Mouse (Mus musculus) left cerebral cortex, adult 9 months (tissue): ENCODE results near the gene Dcpp3.
"Not testable (repeated sequence)": the region's sequence is repeated elsewhere in the genome, so short reads cannot be mapped to it uniquely, and the experiment has no call there.

Experiments
- DNase-seq, 2 experiments: peaks; one replicate each; pipeline ENCODE4 v3.0.0; 2022; ENCODE audit warnings: low spot score in 2 of 2

Gene Dcpp3

GRCm38 (mm10) chr17:23917158-23917557 lies at the start of gene Dcpp3:
Dcpp3 (plus strand) TSS chr17:23917458.
- DNase-seq, result not testable (repeated sequence)

- no peak for DNase-seq
These were observed 49.5 kb upstream of the Dcpp3 start, which contains the start of gene Prss21 for GRCm38 (mm10) chr17:23867756-23868155. Prss21 (plus strand) TSS chr17:23868056.

- DNase-seq, result no peak
These were observed 48.7 kb upstream of the Dcpp3 start for GRCm38 (mm10) chr17:23868513-23868912.

- peak in 1 of 2 experiments; percentile 46 for DNase-seq
These were observed 43.1 kb upstream of the Dcpp3 start for GRCm38 (mm10) chr17:23873884-23874856.

GRCm38 (mm10) chr17:23876741-23877140 lies 40.5 kb upstream of the Dcpp3 start:
- peak; percentile 25 to 46 for DNase-seq

- peak in 1 of 2 experiments; percentile 7 for DNase-seq
These were observed 40.1 kb upstream of the Dcpp3 start for GRCm38 (mm10) chr17:23877166-23877565.

GRCm38 (mm10) chr17:23880576-23880975 lies 36.7 kb upstream of the Dcpp3 start, which contains the start of the genes Dcpp1 and Dcpp2:
Dcpp1 (plus strand) TSS chr17:23880876.
Dcpp2 (plus strand) TSS chr17:23880880.
- DNase-seq, result not testable (repeated sequence)

- DNase-seq, result peak; percentile 80 to 91
These were observed 7.3 kb downstream of the Dcpp3 start for GRCm38 (mm10) chr17:23924531-23925007.

- DNase-seq, result peak; percentile 26 to 61
These were observed 7.8 kb downstream of the Dcpp3 start for GRCm38 (mm10) chr17:23925090-23925493.

GRCm38 (mm10) chr17:23931157-23931556 lies 13.9 kb downstream of the Dcpp3 start:
- DNase-seq, result no peak

GRCm38 (mm10) chr17:23941372-23941771 lies 24.1 kb downstream of the Dcpp3 start, which contains the start of gene Sbp:
Sbp (plus strand) TSS chr17:23941672.
- no peak for DNase-seq

- peak in 1 of 2 experiments; percentile 19 for DNase-seq
These were observed 30.2 kb downstream of the Dcpp3 start for GRCm38 (mm10) chr17:23947486-23947885.

- DNase-seq, result no peak
These were observed 31.8 kb downstream of the Dcpp3 start for GRCm38 (mm10) chr17:23949068-23949467.

GRCm38 (mm10) chr17:23950828-23951227 lies 33.6 kb downstream of the Dcpp3 start:
- DNase-seq, result not testable (repeated sequence)

- no peak for DNase-seq
These were observed 37.9 kb downstream of the Dcpp3 start, which contains the start of gene Sbpl for GRCm38 (mm10) chr17:23955174-23955573. Sbpl (minus strand) TSS chr17:23955274.

- DNase-seq, result peak; percentile 39 to 86
These were observed 43.0 kb downstream of the Dcpp3 start for GRCm38 (mm10) chr17:23960084-23960738.

- DNase-seq, result no peak
These were observed 44.4 kb downstream of the Dcpp3 start for GRCm38 (mm10) chr17:23961573-23962122.

GRCm38 (mm10) chr17:23965805-23966425 lies 48.7 kb downstream of the Dcpp3 start:
- DNase-seq, result no peak

GRCm38 (mm10) chr17:23966658-23967401 lies 49.6 kb downstream of the Dcpp3 start:
- DNase-seq, result no peak

- DNase-seq, result no peak
These were observed 51.5 kb downstream of the Dcpp3 start for GRCm38 (mm10) chr17:23968780-23969179.
